Mouse (Mus musculus): ENCODE data around the gene Prkca. TPM values are rescaled to one million over a fixed set of nuclear protein-coding genes. Genes with fewer than 3 reads are reported as not detected.

The Prkca gene
- total RNA-seq, 1 experiment = 8.4 TPM

- Histone ChIP-seq H3K36me3 (ENCODE audit: control insufficient read depth, insufficient read depth, low read length, poor library complexity, severe bottlenecking) (no peaks in the 10 kb centered on the region), H3K9me3 (ENCODE audit: control insufficient read depth, insufficient read depth, low read depth, low read length) (no peaks in the 10 kb centered on the region), H3K4me1 (ENCODE audit: control insufficient read depth in 2 of 2, insufficient read depth in 2 of 2, low read length in 2 of 2, poor library complexity in 1 of 2) (peaks cover 0 to 7% of the 10 kb centered on the region in 2 experiments; a peak in 1 of 4 replicates), H3K9ac (ENCODE audit: insufficient read depth, low read depth, low read length, poor library complexity, severe bottlenecking) (no peak overlapping the region), H3K4me3 (ENCODE audit: insufficient read depth in 1 of 2, low read depth in 1 of 2, low read length in 2 of 2, poor library complexity in 1 of 2, severe bottlenecking in 1 of 2) (no peak overlapping the region), H3K27ac (ENCODE audit: insufficient read depth, low read depth, low read length, poor library complexity, severe bottlenecking) (no peak overlapping the region)
- DNase-seq (ENCODE audit: low read depth, low spot score) = no peak
- in situ Hi-C loops (cut with MboI; ENCODE audit: low sequenced_read_pairs in 2 of 2, unreplicated experiment in 2 of 2) = no loop called here
- TF ChIP-seq CHD2 (IDR thresholded peaks at IDR 0.05; ENCODE audit: low read depth, low read length) = no peak
- TF ChIP-seq ZC3H11A (IDR thresholded peaks at IDR 0.05; ENCODE audit: borderline replicate concordance, low read depth, low read length) = no peak
- TF ChIP-seq HCFC1 (IDR thresholded peaks at IDR 0.05; ENCODE audit: borderline replicate concordance, insufficient read depth, low read length) = no peak
- TF ChIP-seq MAFK (IDR thresholded peaks at IDR 0.05; ENCODE audit: insufficient read depth, low read depth, low read length) = no peak
- no peak for TF ChIP-seq ZNF384 (IDR thresholded peaks at IDR 0.05; ENCODE audit: low read depth, low read length)
These were observed 97.4 kb downstream of the Prkca start for GRCm38 (mm10) chr11:108246267-108246702.

- in situ Hi-C loops (cut with MboI; ENCODE audit: low sequenced_read_pairs in 2 of 2, unreplicated experiment in 2 of 2) = no loop called here
- no peaks in the 10 kb centered on the region for H3K36me3 ChIP-seq (ENCODE audit: control insufficient read depth, insufficient read depth, low read length, poor library complexity, severe bottlenecking)
- H3K4me3 ChIP-seq (ENCODE audit: insufficient read depth in 1 of 2, low read depth in 1 of 2, low read length in 2 of 2, poor library complexity in 1 of 2, severe bottlenecking in 1 of 2) = no peak overlapping the region
- H3K9me3 ChIP-seq (ENCODE audit: control insufficient read depth, insufficient read depth, low read depth, low read length) = no peaks in the 10 kb centered on the region
- H3K27ac ChIP-seq (ENCODE audit: insufficient read depth, low read depth, low read length, poor library complexity, severe bottlenecking) = no peak overlapping the region
- TF ChIP-seq ZNF384 (IDR thresholded peaks at IDR 0.05; ENCODE audit: low read depth, low read length) = no peak
- TF ChIP-seq MAFK (IDR thresholded peaks at IDR 0.05; ENCODE audit: insufficient read depth, low read depth, low read length) = no peak
- TF ChIP-seq ZC3H11A (IDR thresholded peaks at IDR 0.05; ENCODE audit: borderline replicate concordance, low read depth, low read length) = no peak
- TF ChIP-seq CHD2 (IDR thresholded peaks at IDR 0.05; ENCODE audit: low read depth, low read length) = no peak
- no peak for TF ChIP-seq HCFC1 (IDR thresholded peaks at IDR 0.05; ENCODE audit: borderline replicate concordance, insufficient read depth, low read length)
- no peak overlapping the region for H3K9ac ChIP-seq (ENCODE audit: insufficient read depth, low read depth, low read length, poor library complexity, severe bottlenecking)
- no peak for DNase-seq (ENCODE audit: low read depth, low spot score)
- H3K4me1 ChIP-seq (ENCODE audit: control insufficient read depth in 2 of 2, insufficient read depth in 2 of 2, low read length in 2 of 2, poor library complexity in 1 of 2) = peaks cover 0 to 12% of the 10 kb centered on the region in 2 experiments; a peak in 1 of 4 replicates
These were observed 99.5 kb downstream of the Prkca start for GRCm38 (mm10) chr11:108244241-108244640.

GRCm38 (mm10) chr11:108243633-108244032, 100.1 kb downstream of the Prkca start:
- no peak for DNase-seq (ENCODE audit: low read depth, low spot score)
- in situ Hi-C loops (cut with MboI; ENCODE audit: low sequenced_read_pairs in 2 of 2, unreplicated experiment in 2 of 2) = no loop called here
- Histone ChIP-seq H3K4me3 (ENCODE audit: insufficient read depth in 1 of 2, low read depth in 1 of 2, low read length in 2 of 2, poor library complexity in 1 of 2, severe bottlenecking in 1 of 2) (no peak overlapping the region), H3K4me1 (ENCODE audit: control insufficient read depth in 2 of 2, insufficient read depth in 2 of 2, low read length in 2 of 2, poor library complexity in 1 of 2) (peaks cover 0 to 12% of the 10 kb centered on the region in 2 experiments; a peak in 1 of 4 replicates), H3K9me3 (ENCODE audit: control insufficient read depth, insufficient read depth, low read depth, low read length) (no peaks in the 10 kb centered on the region), H3K36me3 (ENCODE audit: control insufficient read depth, insufficient read depth, low read length, poor library complexity, severe bottlenecking) (no peaks in the 10 kb centered on the region), H3K27ac (ENCODE audit: insufficient read depth, low read depth, low read length, poor library complexity, severe bottlenecking) (no peak overlapping the region), H3K9ac (ENCODE audit: insufficient read depth, low read depth, low read length, poor library complexity, severe bottlenecking) (no peak overlapping the region)
- TF ChIP-seq ZC3H11A (IDR thresholded peaks at IDR 0.05; ENCODE audit: borderline replicate concordance, low read depth, low read length) (no peak), CHD2 (IDR thresholded peaks at IDR 0.05; ENCODE audit: low read depth, low read length) (no peak), ZNF384 (IDR thresholded peaks at IDR 0.05; ENCODE audit: low read depth, low read length) (no peak), HCFC1 (IDR thresholded peaks at IDR 0.05; ENCODE audit: borderline replicate concordance, insufficient read depth, low read length) (no peak), MAFK (IDR thresholded peaks at IDR 0.05; ENCODE audit: insufficient read depth, low read depth, low read length) (no peak)

GRCm38 (mm10) chr11:108240924-108241498, 102.7 kb downstream of the Prkca start:
- TF ChIP-seq HCFC1 (IDR thresholded peaks at IDR 0.05; ENCODE audit: borderline replicate concordance, insufficient read depth, low read length) (no peak), ZNF384 (IDR thresholded peaks at IDR 0.05; ENCODE audit: low read depth, low read length) (no peak), MAFK (IDR thresholded peaks at IDR 0.05; ENCODE audit: insufficient read depth, low read depth, low read length) (no peak), CHD2 (IDR thresholded peaks at IDR 0.05; ENCODE audit: low read depth, low read length) (no peak), ZC3H11A (IDR thresholded peaks at IDR 0.05; ENCODE audit: borderline replicate concordance, low read depth, low read length) (no peak)
- H3K4me1 ChIP-seq (ENCODE audit: control insufficient read depth in 2 of 2, insufficient read depth in 2 of 2, low read length in 2 of 2, poor library complexity in 1 of 2) = peaks cover 0 to 9% of the 10 kb centered on the region in 2 experiments; a peak in 1 of 4 replicates
- DNase-seq (ENCODE audit: low read depth, low spot score) = peak; percentile 33
- H3K9ac ChIP-seq (ENCODE audit: insufficient read depth, low read depth, low read length, poor library complexity, severe bottlenecking) = no peak overlapping the region
- H3K27ac ChIP-seq (ENCODE audit: insufficient read depth, low read depth, low read length, poor library complexity, severe bottlenecking) = no peak overlapping the region
- no peaks in the 10 kb centered on the region for H3K9me3 ChIP-seq (ENCODE audit: control insufficient read depth, insufficient read depth, low read depth, low read length)
- no peak overlapping the region for H3K4me3 ChIP-seq (ENCODE audit: insufficient read depth in 1 of 2, low read depth in 1 of 2, low read length in 2 of 2, poor library complexity in 1 of 2, severe bottlenecking in 1 of 2)
- no peaks in the 10 kb centered on the region for H3K36me3 ChIP-seq (ENCODE audit: control insufficient read depth, insufficient read depth, low read length, poor library complexity, severe bottlenecking)
- in situ Hi-C loops (cut with MboI; ENCODE audit: low sequenced_read_pairs in 2 of 2, unreplicated experiment in 2 of 2) = no loop called here
